Mouse (Mus musculus) embryo, embryonic 9.5 days (tissue): ENCODE results near the gene Reg3b.
"Not testable (repeated sequence)": the region's sequence is repeated elsewhere in the genome, so short reads cannot be mapped to it uniquely, and the experiment has no call there.

Experiments
- DNase-seq: peaks from one replicate; pipeline ENCODE4 v3.0.0-alpha.2; 2017; ENCODE audit errors: extremely low spot score

Reg3b gene

DNA sequence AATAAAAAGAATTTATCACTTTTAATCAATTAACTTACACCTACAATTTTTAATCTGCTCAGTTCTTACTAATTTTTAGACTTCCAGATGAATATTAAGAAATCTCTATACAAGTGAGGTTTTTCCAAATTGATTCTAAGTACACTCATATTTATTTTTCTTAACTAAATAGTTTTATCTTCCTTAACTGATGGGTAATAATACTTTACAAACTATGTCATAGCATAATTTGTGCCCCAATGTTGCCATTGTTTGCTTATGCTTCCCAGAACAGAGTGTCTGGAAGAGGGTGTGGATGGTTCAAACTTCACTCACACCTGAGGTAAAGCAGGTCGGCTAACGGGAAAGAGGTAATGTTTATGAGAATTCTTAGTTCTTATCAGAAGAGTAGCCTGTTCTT is at the start of gene Reg3b:
Gene Reg3b (plus strand): TSS at position 301 of the 400 bp plus-strand sequence.
- DNase-seq, result no peak

DNA sequence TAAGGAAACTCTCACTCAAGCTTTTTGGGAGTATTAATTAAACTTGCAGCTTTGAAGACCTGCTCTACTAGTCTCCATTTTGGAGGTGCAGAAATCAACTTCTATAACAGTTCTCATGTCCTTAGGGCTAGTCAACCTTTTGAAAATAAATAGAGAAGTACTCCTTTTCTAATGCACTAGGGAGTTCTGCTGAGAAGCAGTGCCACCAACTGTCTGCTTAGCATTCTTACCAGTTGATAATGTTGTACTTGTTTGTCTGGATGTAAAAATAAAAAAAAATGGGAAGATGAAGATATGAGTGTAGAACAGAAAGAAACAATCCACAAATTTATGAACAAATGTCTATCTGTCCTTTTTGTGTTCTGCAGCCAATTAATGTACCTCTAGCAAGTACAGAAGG is 42.7 kb upstream of the Reg3b start:
- DNase-seq, result no peak

DNA sequence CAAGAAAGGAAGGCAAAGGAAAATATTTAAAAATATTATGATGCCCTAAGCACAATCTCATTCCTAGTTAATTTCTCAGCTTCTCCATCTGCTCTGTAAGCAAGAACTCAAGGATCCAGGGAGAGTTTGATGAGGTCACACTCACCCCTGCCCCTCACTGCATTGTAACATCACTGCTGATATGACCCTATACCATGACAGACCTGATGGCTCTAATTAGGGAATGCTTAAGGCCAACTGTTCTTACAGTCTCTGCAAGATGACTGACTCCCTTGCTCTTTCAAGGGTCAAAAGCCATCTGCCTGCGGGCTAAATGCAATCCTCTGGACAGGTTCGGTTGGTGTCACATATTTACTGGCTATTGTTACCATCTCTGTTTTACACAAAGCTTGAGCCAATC is 41.3 kb upstream of the Reg3b start:
- no peak for DNase-seq

DNA sequence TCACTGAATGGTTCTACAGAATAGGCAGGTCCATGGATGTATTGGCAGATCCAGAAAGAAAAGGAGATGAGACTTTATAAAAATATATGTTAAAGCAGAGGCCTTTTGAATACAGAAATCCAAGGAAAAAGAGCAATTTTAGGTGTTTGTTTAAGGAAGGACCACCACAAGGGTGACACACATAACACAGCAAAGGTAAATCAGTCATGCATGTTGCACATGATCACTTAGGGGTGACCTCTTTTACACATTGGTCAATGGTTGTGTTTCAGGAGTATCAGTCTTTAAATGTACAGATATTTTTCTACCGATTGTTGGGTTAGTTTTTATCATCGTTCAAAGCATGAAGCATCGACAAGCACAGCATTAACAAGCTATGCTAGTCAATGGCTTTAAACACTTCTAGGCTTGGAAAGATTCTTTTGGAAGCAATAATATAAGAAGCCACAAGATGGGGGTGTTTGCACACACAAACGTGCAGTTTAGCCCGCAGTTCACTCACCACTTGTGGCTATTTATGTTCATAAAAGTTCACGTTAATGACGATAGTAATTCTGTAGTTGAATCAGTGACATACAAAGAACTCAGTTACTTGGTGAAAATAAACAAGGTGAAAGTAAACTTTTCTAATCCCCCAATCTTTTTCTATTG is 38.4 kb upstream of the Reg3b start:
- DNase-seq, result peak; percentile 27

DNA sequence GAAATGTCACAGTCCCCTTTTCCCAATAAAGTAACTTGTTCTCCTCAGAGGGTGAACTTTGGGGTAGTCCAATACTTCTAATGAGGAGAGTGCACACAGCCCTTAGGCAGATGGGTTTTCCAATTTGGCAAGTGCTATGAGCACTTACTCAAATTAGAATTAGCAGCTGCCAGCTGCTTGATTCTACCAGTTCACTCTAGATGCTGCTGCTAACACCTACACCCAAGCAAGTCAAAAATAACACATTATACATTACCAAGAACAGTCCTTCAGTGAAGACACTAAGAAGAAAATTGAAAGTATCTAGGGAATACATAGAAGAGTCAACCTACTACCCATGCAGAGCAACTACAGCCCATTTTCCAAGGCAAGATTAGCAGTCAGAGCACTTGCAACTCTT is 30.2 kb upstream of the Reg3b start:
- DNase-seq, result no peak

DNA sequence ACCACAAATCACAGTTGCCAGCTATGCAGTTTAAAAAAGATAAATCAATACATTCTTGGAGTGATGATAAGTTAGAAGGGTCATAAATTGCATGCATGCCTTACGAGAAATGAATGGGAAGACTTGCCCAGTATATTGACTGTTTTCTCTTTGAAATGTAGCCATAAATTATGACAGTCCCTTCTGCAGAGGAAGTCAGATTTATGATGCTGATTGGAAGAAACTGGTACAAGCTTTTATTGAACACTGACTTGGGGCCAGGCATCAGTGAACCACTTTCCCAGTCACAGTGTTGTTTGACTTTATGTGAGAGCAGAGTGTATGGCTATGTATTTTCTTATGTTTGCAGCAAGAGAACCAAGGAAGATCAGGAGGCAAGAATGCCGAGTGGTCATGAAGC is 28.8 kb upstream of the Reg3b start:
- no peak for DNase-seq

DNA sequence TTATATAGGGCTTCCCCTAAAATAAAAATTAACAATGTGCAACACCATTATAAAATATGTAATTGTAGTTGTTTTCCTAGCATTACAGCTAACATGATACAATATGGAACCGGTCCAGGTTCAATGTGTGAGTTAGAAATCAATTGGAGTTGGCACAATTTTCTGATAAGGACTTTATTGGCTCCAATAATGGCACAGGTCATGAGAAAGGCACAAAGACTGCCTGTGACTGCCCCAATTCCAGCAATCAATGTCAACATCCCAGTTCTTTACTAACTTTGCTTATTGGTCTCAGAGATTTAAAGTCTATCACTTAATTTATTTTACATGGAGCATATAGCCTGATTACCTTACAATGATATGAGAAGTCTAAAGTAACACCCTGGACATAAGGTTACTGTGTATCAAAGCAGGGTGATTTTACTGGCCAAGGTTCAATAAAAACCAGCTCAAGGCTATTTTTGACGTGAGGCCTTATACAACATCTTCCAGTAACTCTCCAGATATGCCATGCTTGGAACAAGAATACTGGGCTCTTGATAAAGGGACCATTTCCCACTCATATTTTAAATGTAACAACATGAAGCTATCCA is 8.4 kb upstream of the Reg3b start:
- no peak for DNase-seq

DNA sequence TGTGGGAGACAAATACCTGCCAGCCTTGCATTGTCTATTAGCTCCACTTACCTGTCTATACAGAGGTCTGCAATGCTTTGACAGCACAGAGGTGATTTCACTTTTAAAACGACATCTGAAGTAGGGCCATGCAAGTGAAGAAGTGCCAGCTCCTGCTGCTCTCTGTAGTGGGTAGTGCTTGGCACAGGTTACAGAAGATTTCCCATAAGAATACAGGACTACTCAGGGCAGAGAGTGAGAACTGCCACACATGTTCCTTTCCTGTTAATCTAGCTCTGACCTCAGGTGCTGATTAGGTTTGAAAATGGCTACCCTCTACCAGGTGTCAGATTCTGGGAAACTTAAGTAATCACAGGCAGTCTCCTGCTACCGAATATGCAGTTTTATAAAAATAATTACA is 8.3 kb downstream of the Reg3b start, which contains the start of gene Reg3d:
Gene Reg3d (minus strand): TSS at position 101 of the 400 bp plus-strand sequence.
- no peak for DNase-seq

DNA sequence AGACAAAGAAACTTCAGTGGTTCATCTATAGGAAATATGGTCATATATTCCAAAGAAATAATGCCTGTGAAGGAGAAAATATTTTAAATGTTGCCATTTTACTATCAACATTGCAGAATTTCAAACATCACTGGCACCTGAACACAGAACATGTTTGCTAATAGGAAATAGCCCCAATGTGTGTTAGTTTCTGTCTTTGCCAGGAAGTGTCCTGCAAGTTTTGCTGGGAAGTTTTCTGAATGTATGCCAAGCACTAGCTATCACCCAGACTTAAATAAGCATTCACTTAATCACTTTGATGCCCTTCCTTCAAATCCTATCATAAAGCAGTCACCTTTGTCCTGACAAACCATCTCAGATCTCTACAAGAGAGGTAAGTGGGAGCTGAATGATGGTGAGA is 10.0 kb downstream of the Reg3b start, which contains the start of gene Reg3a:
Gene Reg3a (plus strand): TSS at position 301 of the 400 bp plus-strand sequence.
- DNase-seq, result no peak

DNA sequence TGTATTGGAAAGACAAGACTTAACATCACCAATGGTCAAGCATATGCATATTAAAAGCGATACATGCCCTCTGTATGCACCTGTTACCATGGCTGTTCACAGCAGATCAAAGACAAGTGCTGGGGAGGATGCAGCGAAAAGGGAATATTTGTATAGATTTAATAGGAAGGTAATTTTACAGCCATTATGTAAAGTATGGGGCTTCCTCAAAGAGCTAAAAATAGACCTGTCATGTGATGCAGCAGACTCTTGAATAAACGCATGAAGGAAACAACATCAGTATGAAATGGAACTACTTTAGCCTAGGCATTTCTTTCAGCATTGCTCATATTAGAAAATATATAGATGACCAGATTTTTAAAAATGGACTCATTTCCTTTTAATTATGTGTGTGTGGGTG is 15.2 kb downstream of the Reg3b start:
- no peak for DNase-seq

DNA sequence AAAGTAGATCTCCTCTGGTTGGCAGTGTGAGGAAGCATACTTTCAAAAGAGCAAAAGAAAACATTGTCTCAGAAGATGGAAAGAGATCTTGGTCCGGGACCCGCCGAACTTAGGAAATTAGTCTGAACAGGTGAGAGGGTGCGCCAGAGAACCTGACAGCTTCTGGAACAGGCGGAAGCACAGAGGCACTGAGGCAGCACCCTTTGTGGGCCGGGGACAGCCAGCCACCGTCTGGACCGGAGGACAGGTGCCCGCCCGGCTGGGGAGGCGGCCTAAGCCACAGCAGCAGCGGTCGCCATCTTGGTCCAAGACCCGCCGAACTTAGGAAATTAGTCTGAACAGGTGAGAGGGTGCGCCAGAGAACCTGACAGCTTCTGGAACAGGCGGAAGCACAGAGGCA is 24.9 kb downstream of the Reg3b start, which contains the start of gene Reg2:
Gene Reg2 (plus strand): TSS at position 301 of the 400 bp plus-strand sequence.
- DNase-seq, result not testable (repeated sequence)

DNA sequence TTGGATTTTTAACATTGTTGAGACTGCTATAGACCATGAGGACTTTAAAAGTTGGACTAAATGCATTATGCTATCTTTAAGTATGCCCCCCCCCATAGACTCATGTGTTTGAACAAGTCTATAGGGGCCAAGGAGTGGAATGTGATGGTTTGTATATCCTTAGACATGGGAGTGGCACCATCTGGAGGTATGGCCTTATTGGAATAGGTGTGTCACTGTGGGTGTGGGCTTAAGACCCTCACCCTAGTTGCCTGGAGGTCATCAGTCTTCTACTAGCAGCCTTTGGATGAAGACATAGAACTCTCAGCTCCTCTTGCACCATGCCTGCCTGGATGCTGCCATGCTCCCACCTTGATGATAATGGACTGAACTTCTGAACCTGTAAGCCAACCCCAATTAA is 52.0 kb downstream of the Reg3b start, which contains the start of gene Reg1:
Gene Reg1 (plus strand): TSS at position 301 of the 400 bp plus-strand sequence.
- not testable (repeated sequence) for DNase-seq
